Mouse (Mus musculus): ENCODE results near the gene Uhrf1bp1l. TPM values are rescaled to one million over a fixed set of nuclear protein-coding genes. Genes with fewer than 3 reads are reported as not detected.

Gene Uhrf1bp1l
- polyA plus RNA-seq, 1 experiment from 2014 or later: 34.6 TPM

- Histone ChIP-seq H3K4me2 (replicated peaks; ENCODE audit: low read depth, low read length) (no peak overlapping the region), H3K4me3 (ENCODE audit: low read depth, low read length) (no peak overlapping the region), H3K36me3 (ENCODE audit: insufficient read depth, low read length) (no peaks in the 10 kb centered on the region), H3K4me1 (ENCODE audit: insufficient read depth, low read depth, low read length) (no peaks in the 10 kb centered on the region; the same call in 1 of the 2 replicates), H3K27ac (ENCODE audit: low read length) (no peak overlapping the region), H3K27me3 (replicated peaks; ENCODE audit: insufficient read depth, low read length) (no peaks in the 10 kb centered on the region), H3K9me3 (ENCODE audit: low read length) (no peaks in the 10 kb centered on the region), H3K9ac (replicated peaks; ENCODE audit: low read depth) (no peak overlapping the region)
- DNase-seq (ENCODE audit: low spot score): no peak
- no peak for ATAC-seq
- TF ChIP-seq CTCF (IDR thresholded peaks at IDR 0.05) (no peak), EP300 (IDR thresholded peaks at IDR 0.05) (no peak)
- WGBS: 87% methylated on average over 1 of the region's 1 CpGs
Observed at GRCm38 (mm10) chr10:89747911-89748310, 3.1 kb downstream of the Uhrf1bp1l start.

- Histone ChIP-seq H3K9ac (replicated peaks; ENCODE audit: low read depth) (no peak overlapping the region), H3K4me3 (ENCODE audit: low read depth, low read length) (no peak overlapping the region), H3K4me1 (ENCODE audit: insufficient read depth, low read depth, low read length) (no peaks in the 10 kb centered on the region; the same call in 1 of the 2 replicates), H3K9me3 (ENCODE audit: low read length) (no peaks in the 10 kb centered on the region), H3K4me2 (replicated peaks; ENCODE audit: low read depth, low read length) (no peak overlapping the region), H3K36me3 (ENCODE audit: insufficient read depth, low read length) (no peaks in the 10 kb centered on the region), H3K27me3 (replicated peaks; ENCODE audit: insufficient read depth, low read length) (no peaks in the 10 kb centered on the region), H3K27ac (ENCODE audit: low read length) (peak overlapping the region; percentile 15; the same call in 1 of the 2 replicates)
- TF ChIP-seq EP300 (IDR thresholded peaks at IDR 0.05) (no peak), CTCF (IDR thresholded peaks at IDR 0.05) (no peak)
- DNase-seq (ENCODE audit: low spot score): peak; percentile 65
- 69% methylated on average over 2 of the region's 2 CpGs for WGBS
- ATAC-seq: no peak
Observed at GRCm38 (mm10) chr10:89748619-89749018, 3.8 kb downstream of the Uhrf1bp1l start.

- H3K4me1 ChIP-seq (ENCODE audit: insufficient read depth, low read depth, low read length): no peaks in the 10 kb centered on the region; the same call in 1 of the 2 replicates
- H3K9me3 ChIP-seq (ENCODE audit: low read length): no peaks in the 10 kb centered on the region
- ATAC-seq (peak; percentile 86), DNase-seq (ENCODE audit: low spot score) (peak; percentile 93)
- WGBS: 44% methylated on average over 5 of the region's 5 CpGs
- H3K36me3 ChIP-seq (ENCODE audit: insufficient read depth, low read length): no peaks in the 10 kb centered on the region
- H3K9ac ChIP-seq (replicated peaks; ENCODE audit: low read depth): no peak overlapping the region
- H3K4me3 ChIP-seq (ENCODE audit: low read depth, low read length): no peak overlapping the region
- no peak overlapping the region for H3K4me2 ChIP-seq (replicated peaks; ENCODE audit: low read depth, low read length)
- no peak for TF ChIP-seq CTCF (IDR thresholded peaks at IDR 0.05)
- TF ChIP-seq EP300 (IDR thresholded peaks at IDR 0.05): peak; percentile 67
- peak overlapping the region; percentile 71 for H3K27ac ChIP-seq (ENCODE audit: low read length)
- H3K27me3 ChIP-seq (replicated peaks; ENCODE audit: insufficient read depth, low read length): no peaks in the 10 kb centered on the region
Observed at GRCm38 (mm10) chr10:89751069-89751468, 6.3 kb downstream of the Uhrf1bp1l start.

- Histone ChIP-seq H3K4me2 (replicated peaks; ENCODE audit: low read depth, low read length) (no peak overlapping the region), H3K27ac (ENCODE audit: low read length) (no peak overlapping the region), H3K27me3 (replicated peaks; ENCODE audit: insufficient read depth, low read length) (no peaks in the 10 kb centered on the region), H3K4me3 (ENCODE audit: low read depth, low read length) (no peak overlapping the region), H3K4me1 (ENCODE audit: insufficient read depth, low read depth, low read length) (no peaks in the 10 kb centered on the region), H3K36me3 (ENCODE audit: insufficient read depth, low read length) (no peaks in the 10 kb centered on the region), H3K9me3 (ENCODE audit: low read length) (no peaks in the 10 kb centered on the region), H3K9ac (replicated peaks; ENCODE audit: low read depth) (no peak overlapping the region)
- no peak for DNase-seq (ENCODE audit: low spot score)
- peak; percentile 41 for TF ChIP-seq CTCF (IDR thresholded peaks at IDR 0.05)
- no peak for TF ChIP-seq EP300 (IDR thresholded peaks at IDR 0.05)
- WGBS: 79% methylated on average over 4 of the region's 4 CpGs
- ATAC-seq: no peak
Observed at GRCm38 (mm10) chr10:89755231-89755630, 10.4 kb downstream of the Uhrf1bp1l start.

- H3K4me3 ChIP-seq (ENCODE audit: low read depth, low read length): no peak overlapping the region
- ATAC-seq (no peak), DNase-seq (ENCODE audit: low spot score) (no peak)
- no peaks in the 10 kb centered on the region for H3K4me1 ChIP-seq (ENCODE audit: insufficient read depth, low read depth, low read length)
- no peak overlapping the region for H3K27ac ChIP-seq (ENCODE audit: low read length)
- WGBS: 81% methylated on average over 5 of the region's 5 CpGs
- H3K27me3 ChIP-seq (replicated peaks; ENCODE audit: insufficient read depth, low read length): no peaks in the 10 kb centered on the region
- H3K9ac ChIP-seq (replicated peaks; ENCODE audit: low read depth): no peak overlapping the region
- no peaks in the 10 kb centered on the region for H3K36me3 ChIP-seq (ENCODE audit: insufficient read depth, low read length)
- TF ChIP-seq EP300 (IDR thresholded peaks at IDR 0.05) (no peak), CTCF (IDR thresholded peaks at IDR 0.05) (no peak)
- no peak overlapping the region for H3K4me2 ChIP-seq (replicated peaks; ENCODE audit: low read depth, low read length)
- no peaks in the 10 kb centered on the region for H3K9me3 ChIP-seq (ENCODE audit: low read length)
Observed at GRCm38 (mm10) chr10:89760772-89761171, 16.0 kb downstream of the Uhrf1bp1l start.

- Histone ChIP-seq H3K4me1 (ENCODE audit: insufficient read depth, low read depth, low read length) (no peaks in the 10 kb centered on the region; the same call in 1 of the 2 replicates), H3K4me2 (replicated peaks; ENCODE audit: low read depth, low read length) (no peak overlapping the region), H3K4me3 (ENCODE audit: low read depth, low read length) (no peak overlapping the region), H3K9ac (replicated peaks; ENCODE audit: low read depth) (no peak overlapping the region), H3K27ac (ENCODE audit: low read length) (no peak overlapping the region), H3K9me3 (ENCODE audit: low read length) (no peaks in the 10 kb centered on the region), H3K27me3 (replicated peaks; ENCODE audit: insufficient read depth, low read length) (no peaks in the 10 kb centered on the region), H3K36me3 (ENCODE audit: insufficient read depth, low read length) (no peaks in the 10 kb centered on the region)
- ATAC-seq (no peak), DNase-seq (ENCODE audit: low spot score) (no peak)
- no peak for TF ChIP-seq EP300 (IDR thresholded peaks at IDR 0.05)
- TF ChIP-seq CTCF (IDR thresholded peaks at IDR 0.05): no peak
- 53% methylated on average over 9 of the region's 9 CpGs for WGBS
Observed at GRCm38 (mm10) chr10:89764457-89765121, 19.8 kb downstream of the Uhrf1bp1l start.
